Mouse (Mus musculus) E14TG2a.4 (cell line): ENCODE data around the gene Slc4a1.

Experiments
- CTCF ChIP-seq: conservative IDR thresholded peaks from 2 replicates; pipeline ENCODE4 v1.5.1; 2014; ENCODE audit warnings: low read length
- NANOG ChIP-seq: IDR thresholded peaks from 2 replicates; pipeline ENCODE4 v1.6.1; 2014; ENCODE audit warnings: borderline replicate concordance, low read length, mixed read lengths
- POU5F1 ChIP-seq: IDR thresholded peaks from 2 replicates; pipeline ENCODE4 v1.6.1; 2014; ENCODE audit warnings: low read length, borderline replicate concordance

GRCm38 (mm10) chr11:102339624-102340023 is 26.4 kb downstream of the Slc4a1 start:
- TF ChIP-seq CTCF (peak; percentile 90), POU5F1 (no peak), NANOG (no peak)
